Mouse (Mus musculus) erythroblast, embryonic 14.5 days (primary cell): Measurements from ENCODE around the gene Col6a5.

Experiments
- GATA1 ChIP-seq: IDR thresholded peaks from 2 replicates; pipeline ENCODE4 v1.6.1; 2012; ENCODE audit warnings: low read length, inconsistent platforms, mixed read lengths
- TAL1 ChIP-seq: IDR thresholded peaks from 3 replicates; pipeline ENCODE4 v1.6.1; 2012; ENCODE audit warnings: low read length, inconsistent platforms, mixed read lengths

DNA sequence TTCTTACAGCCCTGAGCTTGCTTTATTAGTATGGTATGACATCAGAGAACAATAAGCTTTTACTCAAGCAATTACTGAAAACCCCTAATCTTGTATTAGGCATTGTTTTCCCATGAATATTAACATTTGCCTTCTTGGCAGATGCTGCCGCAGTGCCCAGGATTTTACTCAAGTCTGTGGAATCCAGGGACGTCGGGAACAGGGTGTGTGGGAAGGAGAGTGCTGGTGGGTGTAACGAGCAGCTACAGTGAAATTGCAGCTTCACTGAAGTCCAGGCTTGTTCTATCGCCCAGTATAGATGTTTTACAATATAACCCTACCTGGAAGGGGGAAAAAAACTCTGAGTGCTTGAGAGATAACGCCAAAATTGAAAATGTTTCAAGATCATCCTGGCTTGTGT is 32.0 kb upstream of the Col6a5 start:
- TF ChIP-seq GATA1: no peak
- no peak for TF ChIP-seq TAL1
